Mouse (Mus musculus) right cerebral cortex, postnatal 4 days (tissue): ENCODE results near the gene Arl4c.
A peak's percentile ranks its signal among the peaks of the same experiment; 100 is the strongest.

Source experiments
- DNase-seq: peaks from one replicate; pipeline ENCODE4 v3.0.0-alpha.2; 2022

The Arl4c gene

GRCm38 (mm10) chr1:88701870-88702661 is at the start of gene Arl4c:
Gene Arl4c, minus strand, starts transcription at chr1:88702221.
- peak; percentile 81 for DNase-seq

- no peak for DNase-seq
These were observed 49.3 kb upstream of the Arl4c start for GRCm38 (mm10) chr1:88751332-88751731.

GRCm38 (mm10) chr1:88750576-88750975 is 48.6 kb upstream of the Arl4c start:
- DNase-seq = no peak

GRCm38 (mm10) chr1:88750126-88750525 is 48.1 kb upstream of the Arl4c start:
- peak; percentile 49 for DNase-seq

GRCm38 (mm10) chr1:88749106-88749505 is 47.1 kb upstream of the Arl4c start:
- no peak for DNase-seq

GRCm38 (mm10) chr1:88745256-88745655 is 43.2 kb upstream of the Arl4c start:
- peak; percentile 73 for DNase-seq

- no peak for DNase-seq
These were observed 42.2 kb upstream of the Arl4c start for GRCm38 (mm10) chr1:88744261-88744660.

GRCm38 (mm10) chr1:88742372-88742771 is 40.4 kb upstream of the Arl4c start:
- peak; percentile 67 for DNase-seq

- DNase-seq = no peak
These were observed 37.5 kb upstream of the Arl4c start for GRCm38 (mm10) chr1:88739546-88739945.

GRCm38 (mm10) chr1:88738931-88739330 is 36.9 kb upstream of the Arl4c start:
- no peak for DNase-seq

GRCm38 (mm10) chr1:88729496-88729895 is 27.5 kb upstream of the Arl4c start:
- no peak for DNase-seq

- DNase-seq = no peak
These were observed 25.3 kb upstream of the Arl4c start for GRCm38 (mm10) chr1:88727369-88727768.

- no peak for DNase-seq
These were observed 23.7 kb upstream of the Arl4c start for GRCm38 (mm10) chr1:88725716-88726115.

GRCm38 (mm10) chr1:88720626-88721229 is 18.7 kb upstream of the Arl4c start:
- DNase-seq = peak; percentile 24

- peak; percentile 16 for DNase-seq
These were observed 16.5 kb upstream of the Arl4c start for GRCm38 (mm10) chr1:88718563-88718962.

GRCm38 (mm10) chr1:88717736-88718135 is 15.7 kb upstream of the Arl4c start:
- no peak for DNase-seq

- DNase-seq = no peak
These were observed 10.0 kb upstream of the Arl4c start for GRCm38 (mm10) chr1:88712011-88712410.

GRCm38 (mm10) chr1:88708646-88709305 is 6.8 kb upstream of the Arl4c start:
- no peak for DNase-seq

- no peak for DNase-seq
These were observed 6.2 kb upstream of the Arl4c start for GRCm38 (mm10) chr1:88708191-88708590.

GRCm38 (mm10) chr1:88707536-88707935 is 5.5 kb upstream of the Arl4c start:
- no peak for DNase-seq

- peak; percentile 98 for DNase-seq
These were observed 3.8 kb upstream of the Arl4c start for GRCm38 (mm10) chr1:88705799-88706198.

GRCm38 (mm10) chr1:88705050-88705449 is 3.0 kb upstream of the Arl4c start:
- DNase-seq = no peak

GRCm38 (mm10) chr1:88700961-88701861 is 810 bp downstream of the Arl4c start:
- peak; percentile 42 for DNase-seq
